Mouse (Mus musculus) liver, adult 2 months (tissue): ENCODE measurements around the gene Klrb1c. TPM values are rescaled to one million over a fixed set of nuclear protein-coding genes. Genes with fewer than 3 reads are reported as not detected.

Source experiments
- DNase-seq: peaks from one replicate; pipeline ENCODE4 v3.0.0-alpha.2; 2011; ENCODE audit warnings: low read depth, low spot score; ENCODE audit errors: extremely low read depth
- H3K27ac ChIP-seq: fragments of 200-500 bp; replicated peaks from 2 replicates; pipeline ENCODE4 v1.5.1; 2012; ENCODE audit warnings: low read depth, mild to moderate bottlenecking, control low read depth, inconsistent platforms, low read length; ENCODE audit not compliant: insufficient read depth
- H3K27me3 ChIP-seq: fragments of 200-500 bp; 2 replicates; pipeline ENCODE4 v1.6.1; 2012; ENCODE audit warnings: mild to moderate bottlenecking, moderate library complexity, low read length, inconsistent platforms; ENCODE audit not compliant: control insufficient read depth, insufficient read depth
- H3K36me3 ChIP-seq: fragments of 200-500 bp; 2 replicates; pipeline ENCODE4 v1.6.1; 2012; ENCODE audit warnings: low read length, inconsistent platforms; ENCODE audit not compliant: control insufficient read depth, insufficient read depth
- H3K4me1 ChIP-seq: fragments of 200-500 bp; 2 replicates; pipeline ENCODE4 v1.6.1; 2011; ENCODE audit warnings: low read length; ENCODE audit not compliant: control insufficient read depth, insufficient read depth
- H3K4me3 ChIP-seq: fragments of 200-500 bp; 2 replicates; pipeline ENCODE4 v1.5.1; 2011; ENCODE audit warnings: low read depth, mild to moderate bottlenecking, control low read depth, low read length, moderate library complexity; ENCODE audit not compliant: insufficient read depth
- H3K79me2 ChIP-seq: fragments of 200-500 bp; 2 replicates; pipeline ENCODE4 v1.6.1; 2012; ENCODE audit warnings: inconsistent platforms, mild to moderate bottlenecking, low read length, moderate library complexity; ENCODE audit not compliant: control insufficient read depth, insufficient read depth
- H3K9ac ChIP-seq: fragments of 200-500 bp; 2 replicates; pipeline ENCODE4 v1.6.1; 2012; ENCODE audit warnings: low read depth, mild to moderate bottlenecking, control low read depth, inconsistent platforms, low read length
- CTCF ChIP-seq: fragments of 200-500 bp; IDR thresholded peaks from 2 replicates; pipeline ENCODE4 v1.5.1; 2011; ENCODE audit warnings: low read depth, low read length, control low read depth
- POLR2A ChIP-seq: fragments of 200-500 bp; IDR thresholded peaks from 2 replicates; pipeline ENCODE4 v1.6.1; 2011; ENCODE audit warnings: low read length, control low read depth; ENCODE audit not compliant: insufficient read depth; ENCODE audit errors: extremely low read depth
- WGBS: fragments of 180-500 bp; shearing (Covaris S2); methylation state at CpG from one replicate; pipeline ENCODE4 v1.1.7; 2018; 5-methylcytosine and 5-hydroxymethylcytosine counted together
- polyA plus RNA-seq: library from polyadenylated mRNA; depleted of rRNA; stranded (reverse); fragments of >200 nt; gene quantifications from 2 replicates; pipeline ENCODE4 v1.2.3, GENCODE M21; 2012
- total RNA-seq: library from RNA; depleted of rRNA; stranded (reverse); fragments of >200 nt; gene quantifications from 2 replicates; pipeline ENCODE4 v1.2.3, GENCODE M21; 2014

The Klrb1c gene
- total and polyA plus RNA-seq, 2 experiments: 0.13 to 1.1 TPM

- Histone ChIP-seq H3K27ac (no peak overlapping the region), H3K27me3 (peaks cover 8% of the 10 kb centered on the region; the same call in 1 of the 2 replicates), H3K79me2 (no peaks in the 10 kb centered on the region), H3K4me1 (0 out of 2 replicates have a peak, but pooled peaks cover 4% of the 10 kb centered on the region), H3K4me3 (no peak overlapping the region), H3K36me3 (no peaks in the 10 kb centered on the region), H3K9ac (no peak overlapping the region)
- no peak for DNase-seq
- TF ChIP-seq POLR2A (no peak), CTCF (no peak)
- 87% methylated on average over 10 of the region's 10 CpGs for WGBS
Measured at GRCm38 (mm10) chr6:128833046-128833445, 44.0 kb upstream of the Klrb1c start.

GRCm38 (mm10) chr6:128829837-128830236 is 40.8 kb upstream of the Klrb1c start:
- Histone ChIP-seq H3K27me3 (peaks cover 11% of the 10 kb centered on the region; the same call in 1 of the 2 replicates), H3K4me3 (no peak overlapping the region), H3K9ac (no peak overlapping the region), H3K36me3 (no peaks in the 10 kb centered on the region), H3K79me2 (no peaks in the 10 kb centered on the region), H3K27ac (no peak overlapping the region), H3K4me1 (no peaks in the 10 kb centered on the region)
- TF ChIP-seq CTCF (no peak), POLR2A (no peak)
- DNase-seq: no peak
- WGBS: 68% methylated on average over 4 of the region's 4 CpGs

DNA sequence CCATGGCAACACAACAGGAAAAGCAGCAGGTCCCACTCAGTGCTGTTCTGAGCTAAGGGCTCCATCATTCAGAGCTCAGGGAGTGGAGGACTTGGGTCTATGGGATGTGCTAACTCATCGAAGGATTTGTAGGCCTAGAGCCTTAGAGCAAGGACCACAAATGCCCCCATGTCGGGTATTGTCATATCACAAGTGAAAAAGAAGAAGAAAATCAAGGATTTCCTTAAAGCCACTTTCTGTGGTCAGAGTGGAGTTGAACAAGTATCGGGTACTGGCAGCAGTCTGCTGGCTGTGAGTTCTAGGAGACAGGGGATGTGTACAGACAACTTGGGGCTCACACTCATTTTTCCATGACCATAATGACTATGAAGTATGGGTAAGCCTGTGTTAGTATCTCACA is 37.8 kb upstream of the Klrb1c start:
- H3K36me3 ChIP-seq: no peaks in the 10 kb centered on the region
- H3K79me2 ChIP-seq: no peaks in the 10 kb centered on the region
- no peak overlapping the region for H3K4me3 ChIP-seq
- peaks cover 9% of the 10 kb centered on the region; the same call in 1 of the 2 replicates for H3K27me3 ChIP-seq
- no peak for DNase-seq
- H3K27ac ChIP-seq: no peak overlapping the region
- H3K4me1 ChIP-seq: no peaks in the 10 kb centered on the region
- whole genome bisulfite sequencing: 80% methylated on average over 3 of the region's 3 CpGs
- H3K9ac ChIP-seq: no peak overlapping the region
- TF ChIP-seq CTCF: no peak
- TF ChIP-seq POLR2A: no peak

GRCm38 (mm10) chr6:128826132-128826531 is 37.1 kb upstream of the Klrb1c start, which contains the start of the genes Gm44511 and Klrb1b:
Gm44511 (minus strand) TSS chr6:128826315.
Klrb1b (minus strand) TSS chr6:128826331.
- Histone ChIP-seq H3K27me3 (peaks cover 9% of the 10 kb centered on the region; the same call in 1 of the 2 replicates), H3K4me3 (no peak within 1 kb of the TSS), H3K79me2 (no peaks in the 10 kb centered on the region), H3K9ac (no peak within 1 kb of the TSS), H3K27ac (no peak within 1 kb of the TSS), H3K36me3 (no peaks in the 10 kb centered on the region), H3K4me1 (no peaks in the 10 kb centered on the region)
- no peak for DNase-seq
- TF ChIP-seq CTCF (no peak), POLR2A (no peak)
- 61% methylated on average over 6 of the region's 6 CpGs for WGBS

DNA sequence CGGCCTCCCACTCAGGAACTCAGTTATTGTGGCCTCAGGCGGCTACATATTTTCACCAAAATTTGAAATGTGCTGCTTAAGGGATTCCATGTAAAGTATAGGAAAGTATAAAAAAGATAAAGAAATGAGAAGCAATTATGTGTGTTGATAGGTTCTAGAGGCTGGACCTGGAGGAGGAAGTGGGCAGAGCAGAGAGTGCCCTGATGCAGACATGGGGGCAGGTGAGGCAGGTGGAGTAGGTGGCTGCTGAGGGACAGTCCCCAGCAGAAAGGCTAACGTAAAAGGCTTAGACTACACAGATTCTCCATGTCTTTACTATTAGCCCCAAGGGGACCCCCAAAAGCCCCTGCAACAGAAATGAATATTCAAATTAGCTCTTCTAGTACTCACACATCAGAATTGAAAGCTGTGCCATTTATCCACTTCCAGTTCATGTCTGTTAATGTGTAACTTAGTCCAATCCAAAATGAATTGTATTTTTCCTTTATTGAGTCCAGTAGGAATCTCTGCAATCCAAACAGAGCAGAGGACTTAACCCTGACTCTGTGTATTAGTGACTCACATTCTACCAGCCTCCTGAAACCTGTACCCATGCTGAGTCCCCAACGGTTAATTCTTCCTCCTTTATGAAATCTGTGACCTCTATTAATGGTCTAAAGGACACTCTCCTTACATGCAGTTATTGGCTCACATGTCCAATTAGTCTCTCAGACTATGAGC is 29.2 kb upstream of the Klrb1c start:
- Histone ChIP-seq H3K4me1 (no peaks in the 10 kb centered on the region; the same call in 1 of the 2 replicates), H3K36me3 (no peaks in the 10 kb centered on the region), H3K27ac (no peak overlapping the region), H3K9ac (no peak overlapping the region), H3K27me3 (peaks cover 2% of the 10 kb centered on the region; the same call in 1 of the 2 replicates), H3K4me3 (no peak overlapping the region), H3K79me2 (no peaks in the 10 kb centered on the region)
- TF ChIP-seq POLR2A (no peak), CTCF (no peak)
- 80% methylated on average over 4 of the region's 4 CpGs for WGBS
- no peak for DNase-seq

DNA sequence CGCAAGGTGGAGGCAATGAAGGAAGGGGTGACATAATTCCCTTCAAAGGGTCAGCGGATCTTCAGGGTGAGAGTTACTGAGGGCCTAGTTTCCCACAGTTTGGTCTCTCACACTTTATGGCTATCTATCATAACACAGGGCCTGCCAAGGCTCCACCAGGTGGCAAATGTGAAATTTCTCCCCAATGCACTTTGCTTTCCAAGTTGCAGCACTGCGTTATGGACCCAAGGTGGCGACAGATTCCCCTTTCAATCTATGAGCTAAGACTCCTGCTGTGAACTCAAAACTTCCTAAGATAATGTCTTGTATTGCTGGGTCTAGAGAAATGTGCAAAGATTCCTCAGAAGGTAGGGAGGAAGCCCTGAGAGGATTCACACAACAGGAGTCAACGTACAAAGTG is 19.5 kb upstream of the Klrb1c start:
- H3K79me2 ChIP-seq: no peaks in the 10 kb centered on the region
- H3K4me1 ChIP-seq: no peaks in the 10 kb centered on the region
- no peak overlapping the region for H3K4me3 ChIP-seq
- WGBS: 84% methylated on average over 5 of the region's 5 CpGs
- H3K9ac ChIP-seq: no peak overlapping the region
- H3K27ac ChIP-seq: no peak overlapping the region
- H3K27me3 ChIP-seq: no peaks in the 10 kb centered on the region
- H3K36me3 ChIP-seq: no peaks in the 10 kb centered on the region
- peak; percentile 39 for DNase-seq
- TF ChIP-seq POLR2A (no peak), CTCF (peak; percentile 45)
